Mouse (Mus musculus): ENCODE results near the gene Nmur2.

- no peak for TF ChIP-seq CTCF (IDR thresholded peaks at IDR 0.05; ENCODE audit: low read depth)
- TF ChIP-seq EP300 (IDR thresholded peaks at IDR 0.05; ENCODE audit: low read depth): no peak
These were observed 62.7 kb downstream of the Nmur2 start for GRCm38 (mm10) chr11:55978146-55978545.

Data from liver, postnatal 0 days (tissue).